Mouse (Mus musculus) urinary bladder, postnatal 36 days (tissue): ENCODE measurements at regions not wholly inside any gene's neighbourhood (a gene's known extent, or its start where the extent isn't known, plus 50 kb on each side); places are given as distances from the start of the nearest gene placed in this dataset.
"Not testable (repeated sequence)": the region's sequence is repeated elsewhere in the genome, so short reads cannot be mapped to it uniquely, and the experiment has no call there.

Experiments used
- DNase-seq, 2 experiments: peaks; one replicate each; pipeline ENCODE4 v3.0.0; 2022; ENCODE audit warnings: low spot score in 2 of 2, mixed read lengths in 1 of 2

DNA sequence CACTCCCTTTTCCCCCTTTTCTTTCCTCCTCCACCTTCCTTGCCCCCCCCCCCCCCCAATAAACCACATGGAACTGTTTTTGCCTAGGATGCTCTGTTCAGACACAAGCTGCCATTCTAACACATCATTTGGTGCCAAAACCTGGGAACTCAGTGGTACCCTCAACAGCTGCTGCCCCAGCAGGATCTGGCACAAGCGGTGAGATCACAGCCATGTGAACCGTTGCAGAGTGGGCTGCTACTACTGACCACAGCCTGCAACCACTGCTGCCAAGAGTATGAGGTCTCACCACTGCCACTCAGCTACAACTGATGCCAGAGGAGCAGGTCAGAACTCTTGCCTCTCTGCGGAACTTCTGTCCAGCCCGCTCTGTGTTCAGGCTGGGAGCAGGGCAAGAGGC is 206.2 kb downstream of the Pcsk1 start:
- no peak for DNase-seq

DNA sequence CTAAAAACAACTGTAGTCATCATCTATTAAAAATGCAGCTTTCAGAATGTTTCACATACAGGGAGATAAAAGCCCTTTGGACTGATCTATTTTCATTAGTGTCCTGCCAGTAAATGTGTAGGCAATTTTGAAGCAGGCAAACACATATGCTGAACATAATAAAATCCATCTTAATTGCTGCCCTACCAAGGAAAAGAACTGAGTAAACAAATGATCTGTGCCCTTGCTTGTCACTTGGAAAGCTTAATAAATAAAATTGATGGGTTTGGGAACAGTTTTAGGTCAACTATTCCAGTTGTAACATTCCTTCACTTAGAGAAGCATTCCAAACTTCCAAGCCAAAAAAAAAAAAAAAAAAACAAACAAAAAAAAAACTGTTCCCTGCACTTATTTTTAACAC is 230.2 kb downstream of the Pcsk1 start:
- DNase-seq, result no peak

DNA sequence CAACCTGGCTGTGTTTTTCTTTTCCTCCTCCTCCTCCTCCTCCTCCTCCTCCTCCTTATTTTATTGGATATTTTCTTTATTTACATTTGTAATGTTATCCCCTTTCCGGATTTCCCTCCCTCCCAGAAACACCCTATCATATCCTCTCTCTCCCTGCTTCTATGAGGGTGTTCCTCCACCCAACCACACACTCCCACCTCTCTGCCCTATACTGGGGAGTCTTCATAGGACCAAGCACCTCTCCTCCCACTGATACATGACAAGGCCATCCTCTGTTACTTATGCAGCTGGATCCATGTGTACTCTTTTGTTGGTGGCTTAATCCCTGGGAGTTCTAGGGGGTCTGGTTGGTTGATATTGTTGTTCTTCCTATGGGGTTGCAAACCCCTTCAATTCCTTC is 230.6 kb downstream of the Pcsk1 start:
- DNase-seq, result no peak

DNA sequence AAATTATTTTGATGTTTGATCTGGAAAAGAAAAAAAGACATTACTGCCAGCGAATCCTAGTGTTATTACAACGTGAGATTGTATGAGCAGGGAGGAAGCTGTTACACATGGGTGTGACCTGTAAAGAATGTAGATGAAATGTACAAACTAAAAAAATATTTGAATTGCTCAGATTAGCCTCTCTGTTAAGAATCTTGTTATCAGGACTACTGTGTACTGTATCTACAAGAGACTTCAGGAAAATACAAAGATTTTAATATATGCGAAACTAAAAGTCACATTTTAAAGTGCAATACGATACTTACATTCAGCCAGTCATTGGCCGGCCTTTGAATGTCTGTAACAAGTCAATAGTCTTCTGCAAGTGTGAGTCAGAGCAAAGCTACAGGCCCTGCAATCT is 247.4 kb downstream of the Pcsk1 start:
- no peak for DNase-seq

DNA sequence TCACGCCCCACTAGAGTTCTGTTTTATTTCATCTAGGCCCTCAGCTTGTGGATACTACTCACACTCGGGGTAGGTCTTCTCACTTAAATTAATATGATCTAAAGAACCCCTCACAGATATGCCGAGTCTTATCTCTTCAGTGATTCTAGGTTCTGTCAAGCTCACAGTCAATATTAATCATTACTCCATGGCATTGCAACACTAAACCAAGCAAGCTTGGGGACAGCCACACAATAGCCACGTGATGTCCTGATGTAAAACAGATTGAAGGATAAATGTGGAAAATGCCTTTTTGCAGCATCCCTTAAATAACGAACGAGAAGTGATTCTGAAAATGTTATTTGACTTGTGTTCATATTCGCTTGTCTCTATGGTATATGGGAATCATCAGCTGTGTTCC is 253.8 kb downstream of the Pcsk1 start:
- no peak for DNase-seq

DNA sequence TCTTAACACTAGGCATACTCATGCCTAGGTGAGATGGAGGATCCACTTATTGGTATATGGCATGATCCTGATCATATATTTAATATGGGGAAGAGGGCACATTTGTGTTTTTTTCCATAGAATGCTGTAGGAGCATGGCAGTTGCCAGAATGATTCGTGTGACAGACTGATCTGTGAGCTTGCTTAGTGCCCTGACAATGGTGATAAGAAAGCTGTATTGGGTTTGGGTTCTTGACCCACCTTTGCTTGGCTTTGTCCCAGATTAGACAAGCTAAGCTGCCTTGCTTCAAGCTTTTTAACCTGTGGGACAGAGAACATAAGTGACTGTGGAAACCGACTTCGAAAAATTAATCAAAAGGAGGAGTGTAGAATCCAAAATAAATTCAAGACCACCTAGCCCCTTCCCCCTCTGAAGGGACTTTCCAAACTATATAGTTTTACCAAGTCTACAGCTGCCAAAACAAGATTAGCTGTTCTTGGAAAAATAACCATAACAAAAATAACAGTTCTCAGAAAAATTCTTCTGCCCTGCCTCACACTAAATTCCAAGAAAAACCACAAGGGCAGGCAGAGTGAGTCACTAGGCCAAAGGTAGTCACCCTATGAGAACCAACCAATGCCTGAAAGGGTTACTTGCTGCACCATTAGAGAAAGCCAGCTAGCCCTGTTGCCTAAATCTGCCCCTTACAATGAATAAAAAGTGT is 277.2 kb downstream of the Pcsk1 start:
- DNase-seq, result no peak

DNA sequence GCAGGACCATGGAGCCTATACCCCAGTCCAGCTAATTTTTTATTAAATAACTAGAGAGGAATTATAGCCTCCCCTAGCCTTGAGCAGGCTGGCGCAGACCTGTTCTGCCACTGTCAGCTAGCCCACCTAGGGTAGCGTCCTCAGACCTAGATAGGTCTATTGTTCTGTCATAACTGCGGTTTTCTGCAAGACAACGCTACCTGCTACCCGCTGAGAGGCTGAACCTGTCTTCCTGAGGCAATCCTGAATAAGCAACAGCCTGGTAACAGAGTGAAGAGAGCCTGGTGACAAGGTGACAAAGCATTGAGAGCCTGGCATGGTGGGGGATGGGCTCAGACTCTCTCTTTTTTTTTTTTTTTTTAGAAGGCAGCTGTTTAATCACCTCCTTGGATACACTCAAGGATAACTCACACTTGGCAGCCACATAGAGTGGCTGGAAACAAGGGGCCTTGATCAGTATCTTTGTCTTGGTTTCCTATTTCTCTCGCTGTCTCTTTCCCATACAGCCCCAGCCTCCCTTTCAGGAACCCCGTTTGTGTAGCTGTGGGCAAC is 278.7 kb downstream of the Pcsk1 start:
- no peak for DNase-seq

DNA sequence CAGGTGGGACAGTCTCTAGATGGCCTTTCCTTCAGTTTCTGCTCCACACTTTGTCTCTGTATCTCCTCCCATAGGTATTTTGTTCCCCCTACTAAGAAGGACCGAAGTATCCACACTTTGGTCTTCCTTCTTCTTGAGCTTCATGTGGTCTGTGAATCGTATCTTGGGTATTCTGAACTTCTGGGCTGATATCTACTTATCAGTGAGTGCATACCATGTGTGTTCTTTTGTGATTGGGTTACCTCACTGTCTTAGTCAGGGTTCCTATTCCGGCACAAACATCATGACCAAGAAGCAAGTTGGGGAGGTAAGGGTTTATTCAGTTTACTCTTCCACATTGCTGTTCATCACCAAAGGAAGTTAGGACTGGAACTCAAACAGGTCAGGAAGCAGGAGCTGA is 287.5 kb downstream of the Pcsk1 start:
- not testable (repeated sequence) for DNase-seq

DNA sequence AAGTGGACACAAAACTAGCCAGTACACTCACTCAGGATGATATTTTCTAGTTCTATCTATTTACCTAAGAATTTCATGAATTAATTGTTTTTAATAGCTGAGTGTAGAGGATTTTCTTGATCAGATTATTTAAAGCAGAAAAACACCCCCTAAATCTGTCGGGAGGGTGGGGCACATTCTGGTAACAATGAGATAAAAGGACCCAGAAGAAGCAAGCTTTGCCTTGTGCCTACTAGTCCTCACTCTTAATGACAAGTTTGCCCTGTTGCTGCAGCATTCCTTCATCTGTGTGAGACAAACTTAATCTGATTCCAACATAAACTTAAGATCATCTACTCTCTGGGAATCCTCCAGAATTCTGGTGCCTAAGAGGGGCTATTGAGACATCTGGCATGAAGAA is 288.1 kb downstream of the Pcsk1 start:
- DNase-seq, result no peak

DNA sequence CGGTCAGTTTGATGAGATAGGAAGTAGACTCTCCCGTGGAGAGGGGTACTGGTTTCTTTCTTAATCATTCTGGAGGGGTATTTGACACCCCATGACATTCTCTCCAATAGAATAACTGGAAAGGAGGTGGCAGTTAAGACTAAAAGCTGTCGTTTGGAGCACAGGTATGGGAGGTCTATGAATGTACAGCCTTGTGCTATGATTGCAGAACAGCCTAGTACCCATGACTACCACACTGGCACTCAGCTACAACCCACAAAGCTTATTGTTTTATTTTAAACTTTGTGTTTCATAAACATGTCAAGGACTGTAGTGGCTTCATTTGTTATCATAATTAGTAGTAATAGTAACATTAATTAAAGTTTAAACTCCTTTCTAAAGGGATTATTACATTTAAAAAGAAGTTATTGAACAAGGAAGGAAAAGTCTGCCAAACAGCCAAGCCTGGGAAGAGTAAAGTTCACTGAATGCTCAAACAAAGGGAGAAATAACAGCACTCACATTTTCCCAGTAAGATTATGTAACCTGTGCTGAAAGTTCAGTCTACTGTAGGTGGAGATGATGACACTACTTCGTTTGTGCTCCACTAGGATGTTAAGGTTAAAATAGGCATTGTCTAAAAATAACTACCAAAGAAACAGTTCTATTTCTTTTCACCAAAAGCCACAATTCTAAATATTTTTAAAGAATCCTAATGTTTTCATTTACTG is 295.2 kb downstream of the Pcsk1 start:
- no peak for DNase-seq

DNA sequence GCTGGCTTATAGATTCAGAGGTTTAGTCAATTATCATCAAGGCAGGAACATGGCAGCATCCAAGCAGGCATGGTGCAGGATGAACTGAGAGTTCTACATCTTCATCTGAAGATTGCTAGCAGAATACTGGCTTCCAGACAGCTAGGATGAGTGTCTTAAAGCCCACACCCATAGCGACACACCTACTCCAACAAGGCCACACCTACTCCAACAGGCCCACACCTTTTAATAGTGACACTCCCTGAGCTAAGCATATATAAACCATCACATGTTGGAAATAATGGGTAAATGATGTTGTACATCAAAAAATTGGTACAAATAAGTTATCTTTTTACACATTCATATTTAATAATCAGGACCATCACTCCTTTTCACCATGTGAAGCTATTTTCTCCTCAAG is 299.6 kb downstream of the Pcsk1 start:
- DNase-seq, result no peak

DNA sequence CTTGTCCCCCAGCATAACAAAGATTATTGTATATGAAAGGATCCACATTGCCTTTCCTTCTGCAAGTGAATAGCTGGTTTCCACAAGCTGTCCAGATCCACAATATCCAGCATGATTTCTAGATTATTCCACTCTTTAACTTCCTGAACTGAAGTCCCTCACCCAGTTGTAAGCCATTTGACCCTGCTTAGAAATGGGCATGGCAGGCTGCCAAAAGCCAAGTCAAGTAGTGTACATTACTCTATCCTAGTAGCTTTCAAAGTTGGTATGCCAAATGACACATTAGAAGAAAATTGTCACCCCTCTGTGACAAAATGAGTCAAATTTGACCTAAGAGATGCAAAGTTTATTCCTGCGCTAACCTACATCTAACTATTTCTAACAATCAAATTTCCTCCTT is 300.6 kb downstream of the Pcsk1 start:
- DNase-seq, result no peak

DNA sequence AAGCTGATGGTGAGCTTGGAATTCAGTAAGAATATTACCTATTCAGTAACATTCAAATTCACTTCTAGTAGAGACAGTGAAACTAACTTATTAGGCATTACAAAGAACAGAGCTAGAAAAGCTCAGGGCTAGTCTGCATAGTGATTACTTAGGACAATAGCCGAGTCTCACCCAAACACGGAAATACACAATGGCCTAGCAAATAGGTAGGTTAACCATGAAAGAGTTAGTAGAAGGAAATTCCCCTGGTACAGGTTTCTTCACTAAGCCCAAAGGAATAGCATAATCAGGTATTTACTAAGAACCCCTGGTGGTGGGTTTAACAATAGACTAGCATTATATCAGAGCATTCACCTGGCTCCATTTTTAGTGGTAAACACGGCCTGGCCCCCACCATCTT is 306.7 kb upstream of the Ell2 start:
- not testable (repeated sequence) for DNase-seq

DNA sequence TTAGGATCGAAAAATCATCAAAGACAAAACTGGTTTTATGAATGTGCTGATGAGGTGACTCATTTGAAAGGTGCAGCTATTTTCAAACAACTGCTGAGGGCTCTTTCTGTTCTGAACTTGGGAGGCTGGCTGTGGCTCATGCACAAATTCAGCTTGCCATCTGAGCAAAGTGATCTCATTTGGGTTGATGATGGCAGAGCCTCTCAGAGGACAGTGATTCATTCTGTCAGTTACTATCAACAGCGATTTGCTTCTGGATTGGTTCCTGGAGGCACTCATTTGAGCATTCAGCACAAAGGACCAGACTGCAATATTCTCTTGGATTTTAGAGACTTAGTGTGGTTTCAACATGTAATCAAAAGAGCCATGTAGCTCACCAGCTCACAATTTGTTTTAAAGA is 285.8 kb upstream of the Ell2 start:
- DNase-seq, result no peak

DNA sequence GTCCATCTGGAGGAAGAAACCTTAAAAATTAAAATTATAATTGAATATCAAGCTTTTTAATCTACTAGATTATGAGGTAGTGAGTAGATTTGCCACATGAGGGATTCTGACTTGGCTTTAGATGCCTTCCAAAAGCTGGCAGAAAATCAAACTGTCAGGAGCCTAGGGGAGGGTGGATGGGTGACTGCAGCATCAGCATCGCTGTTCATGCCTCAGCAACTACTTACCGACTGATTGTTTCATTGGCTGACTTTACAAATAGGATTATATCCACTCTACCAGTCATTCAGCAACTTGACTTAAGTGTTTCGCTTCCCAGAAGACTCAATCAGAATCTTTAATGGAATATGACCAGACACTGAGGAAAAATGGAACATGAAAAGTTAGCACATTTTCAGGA is 279.6 kb upstream of the Ell2 start:
- DNase-seq, result no peak

DNA sequence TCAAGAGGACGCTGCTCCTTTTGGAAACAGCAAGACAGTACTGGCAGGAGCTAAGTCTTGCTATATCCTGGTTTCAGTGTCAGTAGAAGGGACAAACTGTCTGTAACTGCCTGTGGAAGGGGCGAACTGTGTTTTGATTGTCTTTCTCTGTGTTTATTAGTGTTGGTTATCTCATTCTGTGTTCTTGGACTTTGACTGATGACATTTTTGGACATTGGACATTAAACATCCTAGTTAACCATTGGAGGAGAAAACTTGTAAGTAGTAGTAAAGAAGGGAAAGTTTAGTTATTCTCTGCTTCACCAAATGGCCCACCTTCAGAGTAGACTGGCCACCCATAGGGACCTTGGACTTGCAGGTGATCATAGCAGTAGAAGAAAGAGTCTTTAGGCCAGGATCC is 267.4 kb upstream of the Ell2 start:
- no peak for DNase-seq

DNA sequence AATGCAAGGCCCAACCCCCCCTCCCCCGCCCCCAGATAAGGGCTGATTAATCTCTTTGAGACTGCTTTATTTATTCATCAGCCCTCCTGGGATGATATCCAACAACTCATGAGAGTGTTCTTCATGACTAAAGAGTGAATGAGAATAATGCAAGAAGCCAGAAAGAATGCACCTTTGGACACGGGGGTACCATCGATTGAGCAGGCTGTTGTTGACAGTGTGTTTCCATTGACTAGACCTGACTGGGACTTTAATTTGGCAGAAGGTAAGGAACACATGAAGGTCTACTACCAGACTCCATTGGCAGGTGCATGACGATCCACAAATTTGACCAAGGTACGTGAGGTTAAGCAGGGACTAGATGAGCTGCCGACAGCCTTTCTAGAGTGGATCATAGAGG is 266.5 kb upstream of the Ell2 start:
- no peak for DNase-seq

DNA sequence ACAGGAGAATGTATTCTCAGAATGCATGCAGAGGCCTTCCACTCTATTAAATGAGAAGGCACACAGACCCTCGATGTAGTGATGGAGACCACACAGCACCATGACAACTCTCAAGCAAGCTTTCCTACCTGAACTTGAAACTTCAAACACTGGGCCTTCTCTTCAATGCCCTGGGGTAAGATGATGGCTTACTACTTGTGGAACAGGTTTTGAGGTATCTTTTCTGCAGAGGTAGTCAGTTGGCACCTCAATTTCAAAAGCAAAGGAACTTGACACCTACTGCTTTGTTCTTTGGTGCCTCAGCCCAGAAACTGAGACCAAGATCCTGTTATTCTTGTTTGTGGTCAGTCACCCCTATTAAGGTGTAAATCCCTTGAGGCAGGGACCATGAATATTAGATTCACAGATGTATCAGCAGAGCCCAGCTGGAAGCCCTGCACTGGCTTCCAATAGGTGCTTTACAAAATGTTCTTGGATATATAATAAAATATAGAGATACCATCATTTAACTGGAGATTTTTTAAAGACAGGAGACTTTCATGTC is 246.2 kb upstream of the Ell2 start:
- DNase-seq, result no peak

DNA sequence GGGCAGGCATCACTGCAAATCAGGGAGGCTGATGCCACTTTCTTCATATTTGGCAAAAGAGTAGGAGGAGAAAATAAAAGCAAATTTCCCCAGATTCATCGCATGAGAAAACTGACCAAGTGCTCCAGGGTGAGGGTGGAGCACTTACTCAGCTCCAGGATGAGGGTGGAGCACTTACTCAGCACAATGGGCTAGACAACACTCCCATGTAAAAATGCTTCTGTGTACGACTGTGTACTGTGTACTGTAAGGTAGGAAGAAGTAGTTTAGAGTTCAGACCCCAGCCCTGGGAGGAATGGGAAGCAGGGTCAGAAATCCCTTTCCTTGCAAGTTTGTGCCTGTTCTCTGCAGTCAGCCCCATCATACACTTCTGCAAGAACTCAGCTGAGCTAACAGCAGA is 245.3 kb upstream of the Ell2 start:
- DNase-seq, result no peak

DNA sequence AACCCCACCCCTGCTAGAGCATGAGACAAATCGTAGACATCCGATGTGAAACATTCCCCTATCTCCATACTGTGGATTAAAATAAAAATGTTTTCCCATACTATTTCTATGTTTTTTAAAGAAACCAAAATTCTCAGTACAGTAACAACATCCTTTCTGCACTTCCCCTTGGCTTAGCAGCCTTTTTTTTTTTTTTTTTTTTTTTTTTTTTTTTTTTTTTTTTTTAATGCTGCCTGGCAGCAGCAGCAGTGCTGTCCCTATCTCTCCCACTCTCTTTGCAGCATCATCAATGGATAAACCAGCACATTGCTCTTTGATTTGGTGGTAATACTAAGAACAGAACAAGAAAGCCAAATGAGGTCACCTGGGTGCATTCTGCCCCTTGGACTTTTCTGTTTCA is 239.3 kb upstream of the Ell2 start:
- no peak for DNase-seq

DNA sequence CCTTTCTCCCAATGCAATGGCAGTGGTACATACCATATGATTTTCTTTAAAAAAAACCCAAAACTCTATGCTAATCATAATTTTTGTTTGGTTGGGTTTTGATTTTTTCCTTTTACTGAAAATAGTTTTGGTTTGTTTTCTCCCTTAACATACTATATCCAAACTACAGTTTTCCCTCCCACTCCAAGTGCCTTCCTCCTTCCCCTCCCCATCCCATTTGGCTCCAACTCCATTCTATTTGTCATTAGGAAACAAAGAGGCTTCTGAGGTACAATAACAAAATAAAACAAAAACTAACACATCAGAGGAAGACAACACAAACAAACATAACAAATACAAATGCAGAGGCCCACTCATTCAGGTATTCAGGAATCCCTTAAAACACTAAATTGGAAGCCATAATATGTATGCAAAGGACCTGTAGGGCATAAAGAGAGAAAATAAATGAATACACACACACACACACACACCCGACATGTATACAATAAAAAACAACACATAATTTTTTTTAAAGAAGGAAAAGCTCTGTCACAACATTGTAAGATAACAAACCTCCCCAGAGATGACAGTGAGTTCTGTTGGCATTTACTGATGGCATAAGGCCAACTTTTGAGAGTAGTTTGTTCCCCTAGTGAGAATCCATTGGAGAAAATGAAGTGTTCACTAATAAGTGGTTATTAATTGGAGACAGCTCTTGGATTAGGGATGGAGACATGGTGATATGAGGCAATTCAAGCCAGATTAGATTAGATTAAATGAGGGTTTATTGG is 230.5 kb upstream of the Ell2 start:
- no peak for DNase-seq

DNA sequence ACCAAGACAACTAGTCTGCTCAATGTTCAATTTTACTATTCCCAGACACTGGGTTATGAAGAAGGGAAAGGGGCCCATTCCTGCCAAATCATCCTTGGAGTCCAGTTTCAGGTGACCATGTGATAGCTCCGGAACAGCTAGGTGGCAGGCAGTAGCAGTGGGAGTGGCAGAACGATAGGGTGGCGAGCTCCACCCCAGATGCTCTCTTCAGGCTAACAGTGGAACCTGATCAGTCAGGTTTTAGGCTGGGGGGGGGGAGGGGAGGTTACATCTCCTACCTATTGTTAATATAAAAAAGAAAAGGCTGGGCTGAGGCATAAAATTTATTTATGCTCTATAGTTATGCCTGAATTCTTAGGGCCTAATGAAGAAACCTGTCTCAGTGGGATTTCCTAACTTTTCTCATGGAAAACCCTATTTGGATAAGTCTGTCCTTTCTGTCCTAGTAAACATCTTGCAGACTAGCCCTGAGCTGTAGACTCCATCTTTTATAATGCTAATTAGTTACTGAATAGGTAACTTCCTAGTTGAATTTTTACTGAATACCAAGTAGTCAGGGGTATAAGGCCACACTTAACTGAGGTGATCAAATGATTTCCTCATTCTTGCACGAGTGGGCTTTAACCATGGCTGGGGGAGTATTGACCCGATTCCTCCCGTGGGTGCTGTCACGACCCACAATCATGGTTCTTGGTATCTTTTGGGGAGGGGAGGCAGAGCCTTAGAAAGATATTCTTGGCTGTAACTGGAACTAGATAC is 223.2 kb upstream of the Ell2 start:
- not testable (repeated sequence) for DNase-seq
